Mouse (Mus musculus) MEL (cell line): ENCODE results near the gene Mical3.

Experiments
- BHLHE40 ChIP-seq: IDR thresholded peaks from 2 replicates; pipeline ENCODE4 v1.6.1; 2012; ENCODE audit warnings: low read depth, mild to moderate bottlenecking, inconsistent platforms, low read length, improper control_type of control experiment, borderline replicate concordance
- CTCF ChIP-seq, 3 experiments: IDR thresholded peaks in 2 of 3; conservative IDR thresholded peaks in 1 of 3; 2 replicates each; pipeline ENCODE4 v1.5.1; 2011 to 2012; ENCODE audit warnings: low read length in 3 of 3, low read depth in 2 of 3, mild to moderate bottlenecking in 2 of 3, improper control_type of control experiment in 1 of 3, inconsistent platforms in 1 of 3, mixed read lengths in 1 of 3, moderate library complexity in 1 of 3; ENCODE audit not compliant: control insufficient read depth in 1 of 3, insufficient read depth in 1 of 3, poor library complexity in 1 of 3, severe bottlenecking in 1 of 3
- E2F4 ChIP-seq: IDR thresholded peaks from 2 replicates; pipeline ENCODE4 v1.6.1; 2011; ENCODE audit warnings: low read depth, low read length, improper control_type of control experiment, borderline replicate concordance
- EP300 ChIP-seq, 2 experiments: IDR thresholded peaks; 2 replicates each; pipeline ENCODE4 v1.6.1; 2011; ENCODE audit warnings: improper control_type of control experiment in 2 of 2, low read length in 2 of 2, low read depth in 1 of 2, mild to moderate bottlenecking in 1 of 2
- MAX ChIP-seq: IDR thresholded peaks from 2 replicates; pipeline ENCODE4 v1.6.1; 2011; ENCODE audit warnings: low read length, improper control_type of control experiment
- MAZ ChIP-seq: IDR thresholded peaks from 2 replicates; pipeline ENCODE4 v1.6.1; 2012; ENCODE audit warnings: low read depth, mild to moderate bottlenecking, inconsistent platforms, low read length, improper control_type of control experiment
- MYC ChIP-seq: IDR thresholded peaks from 2 replicates; pipeline ENCODE4 v1.6.1; 2011; ENCODE audit warnings: low read depth, mild to moderate bottlenecking, low read length, improper control_type of control experiment, moderate library complexity
- POLR2A ChIP-seq, 2 experiments: IDR thresholded peaks; 2 replicates each; pipeline ENCODE4 v1.6.1; 2011 to 2012; ENCODE audit warnings: low read length in 2 of 2, mild to moderate bottlenecking in 2 of 2, control low read depth in 1 of 2, improper control_type of control experiment in 1 of 2, low read depth in 1 of 2, moderate library complexity in 1 of 2; ENCODE audit not compliant: control insufficient read depth in 1 of 2, insufficient read depth in 1 of 2, poor library complexity in 1 of 2
- POLR2AphosphoS5 ChIP-seq: IDR thresholded peaks from 2 replicates; pipeline ENCODE4 v1.6.1; 2012; ENCODE audit warnings: low read depth, borderline replicate concordance, mild to moderate bottlenecking, inconsistent platforms, low read length, moderate library complexity, mixed read lengths
- RAD21 ChIP-seq: IDR thresholded peaks from 2 replicates; pipeline ENCODE4 v1.6.1; 2011; ENCODE audit warnings: mild to moderate bottlenecking, low read depth, low read length, improper control_type of control experiment
- TAL1 ChIP-seq: IDR thresholded peaks from 2 replicates; pipeline ENCODE4 v1.6.1; 2012; ENCODE audit warnings: mild to moderate bottlenecking, inconsistent platforms, low read length, moderate library complexity, mixed read lengths

- TF ChIP-seq CTCF (IDR thresholded peaks at IDR 0.05 in 2 of 3, conservative IDR thresholded peaks at IDR 0.05 in 1 of 3; ENCODE audit: control insufficient read depth in 1 of 3, insufficient read depth in 1 of 3, low read depth in 2 of 3, low read length in 3 of 3, poor library complexity in 1 of 3, severe bottlenecking in 1 of 3) (no peak), TAL1 (no peak), MAZ (no peak), MAX (no peak), POLR2A (IDR thresholded peaks at IDR 0.05; ENCODE audit: control insufficient read depth in 1 of 2, insufficient read depth in 1 of 2, low read depth in 1 of 2, low read length in 2 of 2, poor library complexity in 1 of 2) (no peak), E2F4 (no peak), POLR2AphosphoS5 (no peak), EP300 (IDR thresholded peaks at IDR 0.05; ENCODE audit: low read depth in 1 of 2, low read length in 2 of 2) (no peak), MYC (no peak), RAD21 (no peak), BHLHE40 (no peak)
Measured at GRCm38 (mm10) chr6:121166098-121166552, 35.3 kb upstream of the Mical3 start.
